Mouse (Mus musculus): ENCODE measurements around the gene Gm20388. TPM values are rescaled to one million over a fixed set of nuclear protein-coding genes. Genes with fewer than 3 reads are reported as not detected.

Gene Gm20388
- polyA plus RNA-seq, 2 experiments: 8.5 TPM; not detected in 1

DNA sequence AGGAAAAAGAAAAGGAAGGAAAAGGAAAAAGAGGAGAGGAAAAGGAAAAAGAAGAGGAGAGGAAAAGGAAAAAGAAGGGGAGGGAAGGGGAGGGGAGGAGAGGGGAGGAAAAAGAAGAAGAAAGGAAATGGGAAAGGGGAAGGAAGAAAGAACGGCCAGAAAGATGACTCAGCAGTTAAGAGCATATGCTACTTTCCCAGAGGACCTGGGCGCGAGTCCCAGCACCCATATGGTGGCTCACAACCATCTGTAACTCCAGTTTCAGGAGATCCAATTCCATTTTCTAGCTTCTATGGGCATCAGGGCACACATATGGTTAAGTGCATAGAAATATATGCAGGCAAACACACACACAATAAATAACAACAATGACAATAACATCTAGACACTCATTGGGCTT, 3057.5 kb downstream of the Gm20388 start:
- Histone ChIP-seq H3K4me1 (replicated peaks; ENCODE audit: control insufficient read depth in 2 of 2, insufficient read depth in 2 of 2, low read length in 1 of 2) (peaks cover 9 to 11% of the 10 kb centered on the region in 2 experiments; a peak in 3 of 4 replicates), H3K9me3 (ENCODE audit: control insufficient read depth, low read length) (no peaks in the 10 kb centered on the region), H3K4me3 (ENCODE audit: insufficient read depth in 1 of 2, low read depth in 2 of 2, low read length in 2 of 2) (no peak overlapping the region), H3K9ac (replicated peaks) (no peak overlapping the region), H3K4me2 (ENCODE audit: low read depth) (no peak overlapping the region), H3K36me3 (replicated peaks; ENCODE audit: control insufficient read depth, insufficient read depth, low read depth) (peaks cover 5% of the 10 kb centered on the region; the same call in 1 of the 2 replicates), H3K27me3 (ENCODE audit: control insufficient read depth, insufficient read depth, low read length) (no peaks in the 10 kb centered on the region), H3K27ac (no peak overlapping the region)
- TF ChIP-seq EP300 (IDR thresholded peaks at IDR 0.05; ENCODE audit: low read depth) (no peak), CTCF (IDR thresholded peaks at IDR 0.05; ENCODE audit: low read depth) (no peak)
- WGBS (ENCODE audit: insufficient replicate concordance): 75% methylated on average over 3 of the region's 3 CpGs
- DNase-seq (ENCODE audit: low read depth in 3 of 3, low spot score in 3 of 3) (no peak), ATAC-seq (ENCODE audit: insufficient read depth) (no peak)

DNA sequence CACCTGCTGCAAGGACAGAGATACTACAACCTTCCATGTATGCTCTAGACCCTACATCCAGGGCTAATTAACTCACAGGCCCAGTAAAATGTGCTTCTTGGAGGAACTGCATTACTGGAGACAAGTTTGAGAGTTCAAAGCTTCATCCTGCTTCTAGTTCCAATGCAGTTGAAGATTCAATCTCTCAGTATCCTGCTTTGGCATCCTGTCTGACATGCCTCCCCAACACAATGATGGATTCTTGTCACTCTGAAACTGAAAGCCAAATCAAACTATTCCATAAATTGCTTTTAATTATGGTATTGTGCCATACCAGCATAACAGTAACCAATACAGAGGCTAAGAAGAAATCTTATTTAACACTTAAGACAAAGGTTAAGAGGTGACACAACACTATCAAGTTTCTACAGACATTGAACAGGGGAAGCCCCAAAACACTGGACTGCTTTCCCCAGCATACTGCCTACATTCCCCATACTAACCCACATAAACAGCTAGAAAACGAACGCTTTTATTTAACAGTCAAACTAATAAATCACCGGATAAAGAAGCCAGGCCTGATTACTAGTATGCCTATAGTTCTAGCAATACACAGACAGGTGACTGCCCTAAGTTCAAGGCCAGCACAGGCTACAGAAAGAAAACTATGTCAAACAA, 3059.5 kb downstream of the Gm20388 start:
- H3K27me3 ChIP-seq (ENCODE audit: control insufficient read depth, insufficient read depth, low read length): no peaks in the 10 kb centered on the region
- peaks cover 0 to 4% of the 10 kb centered on the region in 2 experiments; a peak in 1 of 4 replicates for H3K4me1 ChIP-seq (replicated peaks; ENCODE audit: control insufficient read depth in 2 of 2, insufficient read depth in 2 of 2, low read length in 1 of 2)
- peaks cover 5% of the 10 kb centered on the region for H3K36me3 ChIP-seq (replicated peaks; ENCODE audit: control insufficient read depth, insufficient read depth, low read depth)
- no peaks in the 10 kb centered on the region for H3K9me3 ChIP-seq (ENCODE audit: control insufficient read depth, low read length)
- H3K9ac ChIP-seq (replicated peaks): no peak overlapping the region
- no peak for TF ChIP-seq EP300 (IDR thresholded peaks at IDR 0.05; ENCODE audit: low read depth)
- no peak for TF ChIP-seq CTCF (IDR thresholded peaks at IDR 0.05; ENCODE audit: low read depth)
- no peak for DNase-seq (ENCODE audit: low read depth in 3 of 3, low spot score in 3 of 3)
- H3K4me2 ChIP-seq (ENCODE audit: low read depth): no peak overlapping the region
- WGBS (ENCODE audit: insufficient replicate concordance): 82% methylated on average over 3 of the region's 3 CpGs
- no peak for ATAC-seq (ENCODE audit: insufficient read depth)
- H3K4me3 ChIP-seq (ENCODE audit: insufficient read depth in 1 of 2, low read depth in 2 of 2, low read length in 2 of 2): no peak overlapping the region
- H3K27ac ChIP-seq: no peak overlapping the region

DNA sequence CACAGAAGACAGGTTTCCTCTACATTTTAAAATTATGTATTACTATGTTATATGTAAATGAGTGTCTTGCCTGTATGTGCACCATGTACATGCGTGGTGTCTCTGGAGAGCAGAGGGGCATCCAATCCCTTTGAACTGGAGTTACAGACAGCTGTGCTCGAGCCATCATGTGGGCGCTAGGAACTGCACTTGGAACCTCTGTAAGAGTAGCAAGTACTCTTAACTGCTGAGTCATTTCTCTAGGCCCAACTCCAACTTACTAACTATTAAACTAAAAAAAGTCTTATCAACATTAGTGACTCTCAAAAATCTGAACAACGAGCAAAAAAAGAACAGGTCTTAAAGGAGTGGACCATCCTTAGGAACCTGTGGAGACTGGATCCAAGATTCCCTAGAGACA, 3065.4 kb downstream of the Gm20388 start:
- Histone ChIP-seq H3K4me2 (ENCODE audit: low read depth) (no peak overlapping the region), H3K27ac (no peak overlapping the region), H3K4me1 (replicated peaks; ENCODE audit: control insufficient read depth in 2 of 2, insufficient read depth in 2 of 2, low read length in 1 of 2) (peaks cover 4 to 14% of the 10 kb centered on the region in 2 experiments; a peak in 3 of 4 replicates), H3K4me3 (ENCODE audit: insufficient read depth in 1 of 2, low read depth in 2 of 2, low read length in 2 of 2) (no peak overlapping the region), H3K36me3 (replicated peaks; ENCODE audit: control insufficient read depth, insufficient read depth, low read depth) (no peaks in the 10 kb centered on the region; the same call in none of the 2 replicates), H3K9ac (replicated peaks) (no peak overlapping the region), H3K27me3 (ENCODE audit: control insufficient read depth, insufficient read depth, low read length) (no peaks in the 10 kb centered on the region), H3K9me3 (ENCODE audit: control insufficient read depth, low read length) (no peaks in the 10 kb centered on the region)
- TF ChIP-seq EP300 (IDR thresholded peaks at IDR 0.05; ENCODE audit: low read depth) (no peak), CTCF (IDR thresholded peaks at IDR 0.05; ENCODE audit: low read depth) (no peak)
- DNase-seq (ENCODE audit: low read depth in 3 of 3, low spot score in 3 of 3) (peak in 2 of 3 experiments; percentile 26 to 31), ATAC-seq (ENCODE audit: insufficient read depth) (peak; percentile 31; the same call in 1 of the 2 replicates)
- 52% methylated on average over 4 of the region's 4 CpGs for WGBS (ENCODE audit: insufficient replicate concordance)

DNA sequence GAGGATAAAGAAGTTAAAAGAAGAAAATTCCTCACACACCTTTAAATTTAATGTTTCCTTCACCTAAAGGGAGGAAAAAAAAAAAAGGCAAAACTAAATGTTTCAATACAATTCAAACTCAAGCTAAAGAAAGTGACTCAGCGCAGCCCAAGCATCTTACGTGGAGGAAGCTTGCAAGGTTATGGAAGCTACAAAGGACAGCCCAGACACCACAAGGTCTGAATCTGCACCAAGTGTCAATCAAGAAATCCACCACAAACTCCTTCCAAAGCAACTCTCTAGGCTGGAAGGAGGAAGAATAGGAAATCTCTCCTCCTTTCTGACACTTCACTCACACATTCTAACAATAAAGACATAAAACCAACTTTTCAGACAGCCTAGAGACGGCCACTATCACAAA, 3068.8 kb downstream of the Gm20388 start:
- no peak for TF ChIP-seq EP300 (IDR thresholded peaks at IDR 0.05; ENCODE audit: low read depth)
- no peak for TF ChIP-seq CTCF (IDR thresholded peaks at IDR 0.05; ENCODE audit: low read depth)
- Histone ChIP-seq H3K36me3 (replicated peaks; ENCODE audit: control insufficient read depth, insufficient read depth, low read depth) (no peaks in the 10 kb centered on the region; the same call in 1 of the 2 replicates), H3K9ac (replicated peaks) (no peak overlapping the region), H3K27me3 (ENCODE audit: control insufficient read depth, insufficient read depth, low read length) (no peaks in the 10 kb centered on the region), H3K27ac (no peak overlapping the region), H3K4me1 (replicated peaks; ENCODE audit: control insufficient read depth in 2 of 2, insufficient read depth in 2 of 2, low read length in 1 of 2) (peaks cover 4 to 22% of the 10 kb centered on the region in 2 experiments; a peak in 3 of 4 replicates), H3K4me3 (ENCODE audit: insufficient read depth in 1 of 2, low read depth in 2 of 2, low read length in 2 of 2) (no peak overlapping the region), H3K4me2 (ENCODE audit: low read depth) (no peak overlapping the region), H3K9me3 (ENCODE audit: control insufficient read depth, low read length) (no peaks in the 10 kb centered on the region)
- 56% methylated on average over 3 of the region's 3 CpGs for WGBS (ENCODE audit: insufficient replicate concordance)
- ATAC-seq (ENCODE audit: insufficient read depth) (no peak), DNase-seq (ENCODE audit: low read depth in 3 of 3, low spot score in 3 of 3) (no peak)

DNA sequence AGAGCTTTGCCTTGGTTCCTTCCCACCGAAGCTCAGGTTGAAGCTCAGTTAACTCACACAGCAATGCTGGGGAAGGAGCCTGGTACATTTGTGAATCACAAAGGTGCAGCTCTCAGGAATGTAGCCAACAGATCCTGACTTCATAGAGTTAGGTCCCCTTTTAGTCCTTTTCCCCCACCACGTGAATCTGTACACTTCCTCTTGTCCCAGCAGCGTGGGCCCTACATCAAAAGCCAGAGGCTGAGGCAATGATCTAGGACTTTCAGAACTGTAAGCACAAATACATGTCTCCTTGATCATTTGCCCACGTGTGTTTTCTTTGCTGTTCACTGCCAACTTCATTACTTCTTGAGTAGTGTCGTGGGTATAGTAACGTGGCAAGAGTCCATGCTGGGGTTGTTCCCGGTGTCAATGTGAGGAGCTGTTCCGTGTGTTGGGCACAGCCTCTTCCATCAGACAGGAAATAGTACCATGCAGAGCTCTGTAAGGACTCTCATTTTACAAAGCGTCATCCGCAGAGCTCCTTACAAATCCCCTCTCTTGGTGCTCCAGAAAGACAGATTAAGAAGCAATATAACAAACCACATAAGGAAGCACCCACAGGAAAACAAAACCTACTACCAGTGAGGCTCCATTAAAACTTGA, 3069.3 kb downstream of the Gm20388 start:
- no peaks in the 10 kb centered on the region for H3K9me3 ChIP-seq (ENCODE audit: control insufficient read depth, low read length)
- no peaks in the 10 kb centered on the region for H3K27me3 ChIP-seq (ENCODE audit: control insufficient read depth, insufficient read depth, low read length)
- no peaks in the 10 kb centered on the region for H3K36me3 ChIP-seq (replicated peaks; ENCODE audit: control insufficient read depth, insufficient read depth, low read depth)
- no peak overlapping the region for H3K4me3 ChIP-seq (ENCODE audit: insufficient read depth in 1 of 2, low read depth in 2 of 2, low read length in 2 of 2)
- H3K9ac ChIP-seq (replicated peaks): no peak overlapping the region
- no peak overlapping the region for H3K27ac ChIP-seq
- ATAC-seq (ENCODE audit: insufficient read depth) (no peak), DNase-seq (ENCODE audit: low read depth in 3 of 3, low spot score in 3 of 3) (no peak)
- 47% methylated on average over 10 of the region's 10 CpGs for WGBS (ENCODE audit: insufficient replicate concordance)
- TF ChIP-seq EP300 (IDR thresholded peaks at IDR 0.05; ENCODE audit: low read depth): no peak
- no peak for TF ChIP-seq CTCF (IDR thresholded peaks at IDR 0.05; ENCODE audit: low read depth)
- H3K4me1 ChIP-seq (replicated peaks; ENCODE audit: control insufficient read depth in 2 of 2, insufficient read depth in 2 of 2, low read length in 1 of 2): peaks cover 4 to 23% of the 10 kb centered on the region in 2 experiments; a peak in 3 of 4 replicates
- no peak overlapping the region for H3K4me2 ChIP-seq (ENCODE audit: low read depth)

All from liver, embryonic 14.5 days (tissue).